Mouse (Mus musculus) right cerebral cortex, adult 18-20 months (tissue): ENCODE measurements at regions not wholly inside any gene's neighbourhood (a gene's known extent, or its start where the extent isn't known, plus 50 kb on each side); places are given as distances from the start of the nearest gene placed in this dataset.

Experiments used
- DNase-seq: peaks from one replicate; pipeline ENCODE4 v3.0.0; 2022; ENCODE audit warnings: mixed read lengths

GRCm38 (mm10) chr12:17113465-17114177 lies 63.1 kb downstream of the Kcnf1 start:
- DNase-seq = no peak

- DNase-seq = no peak
Measured at GRCm38 (mm10) chr12:17112781-17113464, 63.8 kb downstream of the Kcnf1 start.

GRCm38 (mm10) chr12:17106220-17106619 lies 70.5 kb downstream of the Kcnf1 start:
- no peak for DNase-seq

GRCm38 (mm10) chr12:17105057-17105712 lies 71.5 kb downstream of the Kcnf1 start:
- no peak for DNase-seq

GRCm38 (mm10) chr12:17101842-17102241 lies 74.8 kb downstream of the Kcnf1 start:
- DNase-seq = peak; percentile 37

GRCm38 (mm10) chr12:17097800-17098271 lies 78.9 kb downstream of the Kcnf1 start:
- DNase-seq = peak; percentile 75

- DNase-seq = no peak
Measured at GRCm38 (mm10) chr12:17094758-17095157, 81.9 kb downstream of the Kcnf1 start.

- no peak for DNase-seq
Measured at GRCm38 (mm10) chr12:17093772-17094171, 82.2 kb upstream of the 2410004P03Rik start.

- DNase-seq = peak; percentile 42
Measured at GRCm38 (mm10) chr12:17091058-17091457, 79.5 kb upstream of the 2410004P03Rik start.

- no peak for DNase-seq
Measured at GRCm38 (mm10) chr12:17089710-17090339, 78.3 kb upstream of the 2410004P03Rik start.

- DNase-seq = no peak
Measured at GRCm38 (mm10) chr12:17087388-17087787, 75.9 kb upstream of the 2410004P03Rik start.

- DNase-seq = no peak
Measured at GRCm38 (mm10) chr12:17085209-17085574, 73.7 kb upstream of the 2410004P03Rik start.

GRCm38 (mm10) chr12:17084499-17085208 lies 73.1 kb upstream of the 2410004P03Rik start:
- DNase-seq = peak; percentile 88

- no peak for DNase-seq
Measured at GRCm38 (mm10) chr12:17071691-17072454, 60.3 kb upstream of the 2410004P03Rik start.

- peak; percentile 83 for DNase-seq
Measured at GRCm38 (mm10) chr12:17069808-17070207, 58.3 kb upstream of the 2410004P03Rik start.

- no peak for DNase-seq
Measured at GRCm38 (mm10) chr12:17069161-17069560, 57.6 kb upstream of the 2410004P03Rik start.

- DNase-seq = no peak
Measured at GRCm38 (mm10) chr12:17063920-17064319, 52.4 kb upstream of the 2410004P03Rik start.
